Mouse (Mus musculus): ENCODE results near the gene Fignl1. TPM values are rescaled to one million over a fixed set of nuclear protein-coding genes. Genes with fewer than 3 reads are reported as not detected.

Gene Fignl1
- polyA plus RNA-seq, 1 experiment: 0.47 TPM

DNA sequence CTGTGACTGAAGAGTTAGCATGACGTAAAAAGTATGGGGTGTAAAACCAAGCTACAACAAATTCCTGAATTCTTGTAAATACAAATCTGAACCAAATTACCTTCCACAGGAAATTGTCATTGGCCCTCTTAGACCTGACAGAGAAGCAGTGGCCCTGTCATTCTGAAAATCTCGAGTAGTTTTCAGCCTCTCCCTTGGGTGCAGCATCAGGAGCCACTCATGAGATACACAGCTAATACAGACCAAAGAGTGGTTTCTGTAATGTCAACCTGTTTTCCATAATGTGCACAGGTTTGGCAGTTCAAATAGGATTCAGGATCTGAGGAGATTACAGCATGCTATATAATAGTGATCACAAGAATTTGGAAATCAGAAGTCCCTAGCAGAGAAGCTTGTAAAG lies 71.2 kb downstream of the Fignl1 start:
- WGBS: 48% methylated on average over 2 of the region's 2 CpGs
- no peak for TF ChIP-seq CTCF (IDR thresholded peaks at IDR 0.05; ENCODE audit: insufficient read depth, low read length)
- TF ChIP-seq POLR2A (IDR thresholded peaks at IDR 0.05; ENCODE audit: borderline replicate concordance, extremely low read depth, low read depth, low read length): no peak
- no peak for DNase-seq
- Histone ChIP-seq H3K4me1 (ENCODE audit: control insufficient read depth, insufficient read depth, low read length) (no peaks in the 10 kb centered on the region; the same call in 1 of the 2 replicates), H3K4me3 (replicated peaks; ENCODE audit: extremely low read depth, low read depth, low read length) (no peak overlapping the region)

Other genes with a start within 250 kb of the Fignl1 start
- gene 4930512M02Rik, start 181.1 kb downstream of the Fignl1 start, polyA plus RNA-seq (2012; rRNA removed): not detected in 2 replicates
- 28.0 and 39.9 TPM in 2 replicates for gene Ikzf1, start 124.0 kb downstream of the Fignl1 start, polyA plus RNA-seq (2012; rRNA removed)
- 1.5 and 3.6 TPM in 2 replicates for gene Ddc, start 89.2 kb upstream of the Fignl1 start, polyA plus RNA-seq (2012; rRNA removed)
- 23.7 and 27.4 TPM in 2 replicates for gene Grb10, start 229.7 kb upstream of the Fignl1 start, polyA plus RNA-seq (2012; rRNA removed)

Measured in lung, adult 2 months (tissue).